Mouse (Mus musculus) CH12.LX (cell line): ENCODE measurements around the gene Utp11.

Experiments
- CTCF ChIP-seq, 2 experiments: IDR thresholded peaks in 1 of 2; conservative IDR thresholded peaks in 1 of 2; 2 replicates each; pipeline ENCODE4 v1.5.1; 2011 to 2012; ENCODE audit warnings: low read depth in 2 of 2, low read length in 2 of 2, improper control_type of control experiment in 1 of 2, inconsistent platforms in 1 of 2, mild to moderate bottlenecking in 1 of 2, moderate library complexity in 1 of 2
- MAFK ChIP-seq: IDR thresholded peaks from 2 replicates; pipeline ENCODE4 v1.6.1; 2011; ENCODE audit warnings: low read length, improper control_type of control experiment; ENCODE audit not compliant: insufficient replicate concordance
- ZC3H11A ChIP-seq: IDR thresholded peaks from 2 replicates; pipeline ENCODE4 v1.6.1; 2012; ENCODE audit warnings: low read depth, mild to moderate bottlenecking, inconsistent platforms, low read length, improper control_type of control experiment

DNA sequence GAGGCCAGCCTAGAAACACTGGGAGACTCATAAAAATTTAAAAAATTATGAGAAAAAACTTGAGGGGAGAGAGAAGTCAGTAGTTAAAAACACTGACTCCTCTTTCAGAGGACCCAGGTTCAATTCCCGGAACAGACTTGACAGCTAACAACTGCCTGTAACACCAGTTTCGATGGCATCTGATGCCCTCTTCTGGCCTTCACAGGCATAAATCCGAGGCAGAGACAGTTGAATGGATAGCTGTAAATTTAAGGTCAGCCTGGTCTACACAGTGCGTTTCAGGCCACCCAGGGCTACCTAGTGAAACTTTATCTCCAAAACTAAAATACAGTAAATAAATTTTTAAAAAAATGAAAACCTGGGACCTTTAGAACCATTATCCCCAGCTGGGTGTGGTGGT lies 8.4 kb downstream of the Utp11 start:
- peak; percentile 12 to 47; a peak in 2 of 4 replicates for TF ChIP-seq CTCF (conservative IDR thresholded peaks at IDR 0.05 in 1 of 2, IDR thresholded peaks at IDR 0.05 in 1 of 2; ENCODE audit: low read depth in 2 of 2, low read length in 2 of 2)
- TF ChIP-seq MAFK: no peak
- no peak for TF ChIP-seq ZC3H11A
